Mouse (Mus musculus): ENCODE measurements around the gene Slc9a8. TPM values are rescaled to one million over a fixed set of nuclear protein-coding genes. Genes with fewer than 3 reads are reported as not detected.

The Slc9a8 gene
- 16.2 and 19.1 TPM in 2 replicates for polyA plus RNA-seq (2014; fragmentation: Nextera tagmentation; extraction: Ambion mirVana)

- Histone ChIP-seq H3K27me3 (ENCODE audit: control insufficient read depth, insufficient read depth, low read length) (no peaks in the 10 kb centered on the region), H3K4me3 (ENCODE audit: low read depth, low read length) (peak within 1 kb of the TSS; percentile 61), H3K9ac (ENCODE audit: low read length) (peak within 1 kb of the TSS; percentile 90), H3K4me1 (ENCODE audit: control insufficient read depth, insufficient read depth, low read length) (peaks cover 13% of the 10 kb centered on the region), H3K36me3 (ENCODE audit: control insufficient read depth, insufficient read depth, low read length) (peaks cover 7% of the 10 kb centered on the region), H3K4me2 (ENCODE audit: low read depth) (peak within 1 kb of the TSS; percentile 54), H3K9me3 (ENCODE audit: control insufficient read depth, low read length) (no peaks in the 10 kb centered on the region), H3K27ac (ENCODE audit: low read depth, low read length) (peak within 1 kb of the TSS; percentile 92)
- peak; percentile 95 for ATAC-seq (ENCODE audit: insufficient read depth, low FRiP score, low TSS enrichment)
- WGBS: under 1% methylated on average over 65 of the region's 66 CpGs
- DNase-seq (ENCODE audit: low spot score): peak; percentile 96
Measured at GRCm38 (mm10) chr2:167421330-167422149, at the start of gene Slc9a8. Gene Slc9a8, plus strand, starts transcription at chr2:167421712.

DNA sequence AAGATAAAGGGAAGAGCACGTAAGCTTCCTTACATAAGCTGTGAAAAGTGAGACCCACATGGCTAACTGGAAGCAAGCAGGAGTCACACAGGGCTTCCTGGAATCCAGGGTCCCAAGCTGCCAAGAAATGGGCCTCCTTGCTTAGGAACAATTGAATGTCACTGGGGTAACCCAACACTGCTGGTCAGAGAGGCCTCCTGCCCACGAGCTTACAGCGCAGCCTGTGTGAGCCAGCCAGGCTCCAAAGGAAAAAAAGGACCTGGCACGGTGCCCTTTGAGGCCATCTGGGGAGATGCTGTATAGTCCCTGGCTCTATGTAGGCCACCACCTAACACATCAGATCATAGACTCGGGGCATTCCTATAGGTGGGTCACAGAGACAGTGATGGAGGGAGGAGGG lies 48.2 kb upstream of the Slc9a8 start:
- ATAC-seq (ENCODE audit: insufficient read depth, low FRiP score, low TSS enrichment): no peak
- 82% methylated on average over 5 of the region's 5 CpGs for WGBS
- Histone ChIP-seq H3K4me1 (ENCODE audit: control insufficient read depth, insufficient read depth, low read length) (no peaks in the 10 kb centered on the region), H3K9me3 (ENCODE audit: control insufficient read depth, low read length) (no peaks in the 10 kb centered on the region), H3K27me3 (ENCODE audit: control insufficient read depth, insufficient read depth, low read length) (no peaks in the 10 kb centered on the region), H3K9ac (ENCODE audit: low read length) (no peak overlapping the region), H3K27ac (ENCODE audit: low read depth, low read length) (no peak overlapping the region), H3K4me2 (ENCODE audit: low read depth) (no peak overlapping the region), H3K36me3 (ENCODE audit: control insufficient read depth, insufficient read depth, low read length) (no peaks in the 10 kb centered on the region), H3K4me3 (ENCODE audit: low read depth, low read length) (no peak overlapping the region)
- no peak for DNase-seq (ENCODE audit: low spot score)

- H3K27me3 ChIP-seq (ENCODE audit: control insufficient read depth, insufficient read depth, low read length): no peaks in the 10 kb centered on the region
- H3K4me3 ChIP-seq (ENCODE audit: low read depth, low read length): no peak overlapping the region
- no peak overlapping the region for H3K4me2 ChIP-seq (ENCODE audit: low read depth)
- no peak overlapping the region for H3K27ac ChIP-seq (ENCODE audit: low read depth, low read length)
- DNase-seq (ENCODE audit: low spot score): no peak
- H3K9me3 ChIP-seq (ENCODE audit: control insufficient read depth, low read length): no peaks in the 10 kb centered on the region
- ATAC-seq (ENCODE audit: insufficient read depth, low FRiP score, low TSS enrichment): no peak
- H3K9ac ChIP-seq (ENCODE audit: low read length): no peak overlapping the region
- 91% methylated on average over 12 of the region's 12 CpGs for WGBS
- no peaks in the 10 kb centered on the region for H3K4me1 ChIP-seq (ENCODE audit: control insufficient read depth, insufficient read depth, low read length)
- no peaks in the 10 kb centered on the region for H3K36me3 ChIP-seq (ENCODE audit: control insufficient read depth, insufficient read depth, low read length)
Measured at GRCm38 (mm10) chr2:167374191-167374805, 47.2 kb upstream of the Slc9a8 start.

DNA sequence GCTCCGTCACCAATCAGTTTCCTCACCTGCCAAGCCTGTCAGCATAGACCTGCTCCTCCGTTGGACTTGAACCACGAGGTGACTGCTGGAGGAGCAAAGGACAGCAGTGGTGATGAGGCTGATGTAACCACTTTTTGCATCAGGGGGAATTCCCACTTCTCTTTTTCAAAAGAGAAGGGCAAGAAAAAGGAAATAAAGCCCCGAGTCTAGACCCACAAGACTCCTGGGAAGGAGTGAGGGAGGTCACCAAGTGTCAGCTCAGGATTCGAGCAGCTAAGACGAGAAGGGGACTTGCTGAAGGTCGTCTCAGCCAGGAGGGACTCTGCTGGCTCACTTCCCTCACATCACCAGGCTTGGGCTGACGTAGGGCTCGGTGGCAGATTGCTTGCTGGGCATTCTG lies 46.4 kb upstream of the Slc9a8 start:
- ATAC-seq (ENCODE audit: insufficient read depth, low FRiP score, low TSS enrichment) (no peak), DNase-seq (ENCODE audit: low spot score) (no peak)
- Histone ChIP-seq H3K4me1 (ENCODE audit: control insufficient read depth, insufficient read depth, low read length) (no peaks in the 10 kb centered on the region), H3K4me2 (ENCODE audit: low read depth) (no peak overlapping the region), H3K9me3 (ENCODE audit: control insufficient read depth, low read length) (no peaks in the 10 kb centered on the region), H3K27me3 (ENCODE audit: control insufficient read depth, insufficient read depth, low read length) (no peaks in the 10 kb centered on the region), H3K36me3 (ENCODE audit: control insufficient read depth, insufficient read depth, low read length) (no peaks in the 10 kb centered on the region), H3K9ac (ENCODE audit: low read length) (no peak overlapping the region), H3K4me3 (ENCODE audit: low read depth, low read length) (no peak overlapping the region), H3K27ac (ENCODE audit: low read depth, low read length) (no peak overlapping the region)
- 87% methylated on average over 9 of the region's 9 CpGs for WGBS

- Histone ChIP-seq H3K9me3 (ENCODE audit: control insufficient read depth, low read length) (no peaks in the 10 kb centered on the region), H3K4me2 (ENCODE audit: low read depth) (no peak overlapping the region), H3K27me3 (ENCODE audit: control insufficient read depth, insufficient read depth, low read length) (no peaks in the 10 kb centered on the region), H3K4me3 (ENCODE audit: low read depth, low read length) (no peak overlapping the region), H3K36me3 (ENCODE audit: control insufficient read depth, insufficient read depth, low read length) (no peaks in the 10 kb centered on the region), H3K4me1 (ENCODE audit: control insufficient read depth, insufficient read depth, low read length) (no peaks in the 10 kb centered on the region), H3K27ac (ENCODE audit: low read depth, low read length) (no peak overlapping the region), H3K9ac (ENCODE audit: low read length) (no peak overlapping the region)
- ATAC-seq (ENCODE audit: insufficient read depth, low FRiP score, low TSS enrichment) (no peak), DNase-seq (ENCODE audit: low spot score) (no peak)
- WGBS: 96% methylated on average over 5 of the region's 5 CpGs
Measured at GRCm38 (mm10) chr2:167375688-167376087, 45.8 kb upstream of the Slc9a8 start.

GRCm38 (mm10) chr2:167376160-167376564 lies 45.4 kb upstream of the Slc9a8 start:
- no peaks in the 10 kb centered on the region for H3K9me3 ChIP-seq (ENCODE audit: control insufficient read depth, low read length)
- no peak overlapping the region for H3K9ac ChIP-seq (ENCODE audit: low read length)
- WGBS: 74% methylated on average over 8 of the region's 8 CpGs
- no peak for ATAC-seq (ENCODE audit: insufficient read depth, low FRiP score, low TSS enrichment)
- H3K4me2 ChIP-seq (ENCODE audit: low read depth): no peak overlapping the region
- H3K36me3 ChIP-seq (ENCODE audit: control insufficient read depth, insufficient read depth, low read length): no peaks in the 10 kb centered on the region
- DNase-seq (ENCODE audit: low spot score): no peak
- no peak overlapping the region for H3K27ac ChIP-seq (ENCODE audit: low read depth, low read length)
- no peaks in the 10 kb centered on the region for H3K4me1 ChIP-seq (ENCODE audit: control insufficient read depth, insufficient read depth, low read length)
- H3K4me3 ChIP-seq (ENCODE audit: low read depth, low read length): no peak overlapping the region
- no peaks in the 10 kb centered on the region for H3K27me3 ChIP-seq (ENCODE audit: control insufficient read depth, insufficient read depth, low read length)

DNA sequence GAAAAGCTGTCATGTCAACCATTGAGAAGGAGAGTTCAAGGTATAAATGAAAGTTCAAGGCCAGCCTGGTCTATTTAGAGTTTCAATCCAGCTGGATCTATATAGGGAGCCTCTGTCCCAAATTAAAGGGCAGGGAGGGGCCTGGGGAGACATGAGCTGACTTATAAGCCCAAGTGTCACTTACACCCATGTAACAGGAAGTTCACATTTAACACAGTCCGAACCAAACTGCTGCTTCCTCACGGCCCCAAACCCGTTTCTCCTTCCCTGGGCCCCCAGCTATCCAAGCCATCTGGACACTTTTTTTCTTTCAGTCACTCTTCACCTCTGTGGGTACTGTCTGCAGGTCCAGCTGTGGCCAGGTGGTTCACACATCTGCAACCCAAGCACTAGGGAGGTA lies 43.8 kb upstream of the Slc9a8 start:
- Histone ChIP-seq H3K9ac (ENCODE audit: low read length) (no peak overlapping the region), H3K4me2 (ENCODE audit: low read depth) (no peak overlapping the region), H3K27ac (ENCODE audit: low read depth, low read length) (no peak overlapping the region), H3K36me3 (ENCODE audit: control insufficient read depth, insufficient read depth, low read length) (no peaks in the 10 kb centered on the region), H3K4me3 (ENCODE audit: low read depth, low read length) (no peak overlapping the region), H3K27me3 (ENCODE audit: control insufficient read depth, insufficient read depth, low read length) (no peaks in the 10 kb centered on the region), H3K9me3 (ENCODE audit: control insufficient read depth, low read length) (no peaks in the 10 kb centered on the region), H3K4me1 (ENCODE audit: control insufficient read depth, insufficient read depth, low read length) (no peaks in the 10 kb centered on the region)
- ATAC-seq (ENCODE audit: insufficient read depth, low FRiP score, low TSS enrichment): no peak
- 58% methylated on average over 3 of the region's 3 CpGs for WGBS
- DNase-seq (ENCODE audit: low spot score): no peak

GRCm38 (mm10) chr2:167378972-167379371 lies 42.5 kb upstream of the Slc9a8 start:
- ATAC-seq (ENCODE audit: insufficient read depth, low FRiP score, low TSS enrichment): no peak
- Histone ChIP-seq H3K4me3 (ENCODE audit: low read depth, low read length) (no peak overlapping the region), H3K27ac (ENCODE audit: low read depth, low read length) (no peak overlapping the region), H3K4me1 (ENCODE audit: control insufficient read depth, insufficient read depth, low read length) (no peaks in the 10 kb centered on the region), H3K9ac (ENCODE audit: low read length) (no peak overlapping the region), H3K27me3 (ENCODE audit: control insufficient read depth, insufficient read depth, low read length) (no peaks in the 10 kb centered on the region), H3K4me2 (ENCODE audit: low read depth) (no peak overlapping the region), H3K36me3 (ENCODE audit: control insufficient read depth, insufficient read depth, low read length) (no peaks in the 10 kb centered on the region), H3K9me3 (ENCODE audit: control insufficient read depth, low read length) (no peaks in the 10 kb centered on the region)
- DNase-seq (ENCODE audit: low spot score): no peak
- WGBS: 29% methylated on average over 4 of the region's 4 CpGs

All from neural tube, embryonic 11.5 days (tissue).